In genomic region chr7:115170439-115170838, GRCm38 (mm10) we compare ENCODE assay signal across 10 mouse cellular contexts.
DNase-seq lines count a peak whose midpoint lies in the region; ATAC-seq and TF ChIP-seq lines count a peak whose summit lies in the region.
"Had no signal": no experiment of that assay in that cellular context is flagged by ENCODE, and none has a peak within 500 bp of the region (broad histone marks: within the 10 kb centered on the region; RNA-seq: fewer than 3 reads in every experiment).

No protein-coding gene starts in this region.

- DNase-seq in kidney, adult 9 months = no peak
- peak; percentile 32 to 50 for DNase-seq in cerebellum, adult 2 months
- DNase-seq in frontal cortex, postnatal 10 days (ENCODE audit: low spot score in 2 of 2) = peak; percentile 10 to 22
- DNase-seq in layer of hippocampus, adult 2 months (ENCODE audit: low spot score in 2 of 2) = peak; percentile 35 to 49
- DNase-seq in right cerebral cortex, adult 18-20 months = peak; percentile 35
- DNase-seq in retina, embryonic 14.5 days (ENCODE audit: low spot score) = no peak
- no peak for DNase-seq in spleen, adult 18-20 months

- no peak; the same call in 1 of the 2 replicates for ATAC-seq in kidney, embryonic 15.5 days (replicated peaks; ENCODE audit: low FRiP score)

- no peak for TF ChIP-seq CTCF in cerebellum, adult 2 months (IDR thresholded peaks at IDR 0.05; ENCODE audit: borderline replicate concordance, insufficient read depth, low read depth, low read length)
- TF ChIP-seq CTCF in layer of hippocampus, adult 2 months (conservative IDR thresholded peaks at IDR 0.05) = 0 out of 2 replicates have a peak, but pooled peaks have one; percentile 21

- no peaks in the 10 kb centered on the region for H3K36me3 ChIP-seq in kidney, embryonic 15.5 days

- H3K9me3 ChIP-seq in kidney, embryonic 15.5 days (replicated peaks) = no peaks in the 10 kb centered on the region

- H3K9ac ChIP-seq in kidney, embryonic 15.5 days = no peak overlapping the region

- H3K4me2 ChIP-seq in kidney, embryonic 15.5 days = 0 out of 2 replicates have a peak overlapping the region, but pooled peaks have one; percentile 23

- no peaks in the 10 kb centered on the region for H3K4me1 ChIP-seq in kidney, embryonic 15.5 days
- no peaks in the 10 kb centered on the region for H3K4me1 ChIP-seq in cerebellum, adult 2 months (ENCODE audit: control insufficient read depth, insufficient read depth, low read length)

- no peaks in the 10 kb centered on the region for H3K27me3 ChIP-seq in kidney, embryonic 15.5 days
- H3K27me3 ChIP-seq in cerebellum, adult 2 months (ENCODE audit: control insufficient read depth, insufficient read depth, low read length) = no peaks in the 10 kb centered on the region; the same call in 1 of the 2 replicates

- no peak overlapping the region for H3K27ac ChIP-seq in kidney, embryonic 15.5 days
- H3K27ac ChIP-seq in cerebellum, adult 2 months (ENCODE audit: insufficient read depth, low read length) = no peak overlapping the region
- H3K27ac ChIP-seq in layer of hippocampus, adult 2 months = no peak overlapping the region
- H3K27ac ChIP-seq: macrophage had no signal

- TF ChIP-seq POLR2A in cerebellum, adult 2 months (IDR thresholded peaks at IDR 0.05; ENCODE audit: borderline replicate concordance, insufficient read depth, low read length) = no peak

- 35% methylated on average over 9 of the region's 9 CpGs for WGBS in kidney, embryonic 15.5 days
- WGBS in cerebellum, adult 2 months = 13% methylated on average over 9 of the region's 9 CpGs

- H3K4me3 ChIP-seq in kidney, embryonic 15.5 days (replicated peaks) = no peak overlapping the region
- H3K4me3 ChIP-seq in cerebellum, adult 2 months (replicated peaks; ENCODE audit: insufficient read depth, low read depth, low read length) = no peak overlapping the region
- H3K4me3 ChIP-seq in layer of hippocampus, adult 2 months = no peak overlapping the region
- H3K4me3 ChIP-seq: erythroblast, embryonic 14.5 days had no signal

Comparison
In these comparisons a context has a peak if more than half of its experiments do, and no peak if none do; other contexts are left out.
1. DNase-seq: peak in cerebellum, adult 2 months (2 of 2), frontal cortex, postnatal 10 days (2 of 2), layer of hippocampus, adult 2 months (2 of 2) and right cerebral cortex, adult 18-20 months (single experiment); none in kidney, adult 9 months (single experiment), retina, embryonic 14.5 days (single experiment) and spleen, adult 18-20 months (0 of 2).